Mouse (Mus musculus) left cerebral cortex, postnatal 10 days (tissue): ENCODE results near the gene Trp53. TPM values are rescaled to one million over a fixed set of nuclear protein-coding genes. Genes with fewer than 3 reads are reported as not detected.
"Not testable (repeated sequence)": the region's sequence is repeated elsewhere in the genome, so short reads cannot be mapped to it uniquely, and the experiment has no call there.

Source experiments
- DNase-seq, 2 experiments: peaks; one replicate each; pipeline ENCODE4 v3.0.0; 2021 to 2022; ENCODE audit warnings: low spot score in 2 of 2, mixed read lengths in 1 of 2; ENCODE audit errors: extremely low spot score in 1 of 2
- intact Hi-C: fragments of 180-260 bp; cut with DNase I; formaldehyde crosslinking; loops from one replicate; pipeline ENCODE4 v1.15.1; 2025
- total RNA-seq, 2 experiments: library from RNA; stranded (reverse); gene quantifications; 2 replicates each; pipeline ENCODE4 v1.2.3; 2021

Gene Trp53
- total RNA-seq = 10 to 100 TPM; 20.5 to 26.1 TPM

DNA sequence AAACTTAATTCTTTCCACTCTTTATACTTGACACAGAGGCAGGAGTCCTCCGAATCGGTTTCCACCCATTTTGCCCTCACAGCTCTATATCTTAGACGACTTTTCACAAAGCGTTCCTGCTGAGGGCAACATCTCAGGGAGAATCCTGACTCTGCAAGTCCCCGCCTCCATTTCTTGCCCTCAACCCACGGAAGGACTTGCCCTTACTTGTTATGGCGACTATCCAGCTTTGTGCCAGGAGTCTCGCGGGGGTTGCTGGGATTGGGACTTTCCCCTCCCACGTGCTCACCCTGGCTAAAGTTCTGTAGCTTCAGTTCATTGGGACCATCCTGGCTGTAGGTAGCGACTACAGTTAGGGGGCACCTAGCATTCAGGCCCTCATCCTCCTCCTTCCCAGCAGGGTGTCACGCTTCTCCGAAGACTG is at the start of gene Trp53, which contains the start of gene Wrap53:
Gene Trp53 (plus strand): TSS at position 269 of the 424 bp plus-strand sequence.
Gene Wrap53 (minus strand): TSS at position 165 of the 424 bp plus-strand sequence.
- intact Hi-C loops = no loop called here
- DNase-seq = peak; percentile 89 to 93

GRCm38 (mm10) chr11:69530755-69531154 is 49.4 kb upstream of the Trp53 start:
- peak in 1 of 2 experiments; percentile 16 for DNase-seq
- intact Hi-C loops = not testable (repeated sequence)

- intact Hi-C loops = no loop called here
- DNase-seq = peak in 1 of 2 experiments; percentile 9
Measured at GRCm38 (mm10) chr11:69532480-69533150, 47.5 kb upstream of the Trp53 start.

DNA sequence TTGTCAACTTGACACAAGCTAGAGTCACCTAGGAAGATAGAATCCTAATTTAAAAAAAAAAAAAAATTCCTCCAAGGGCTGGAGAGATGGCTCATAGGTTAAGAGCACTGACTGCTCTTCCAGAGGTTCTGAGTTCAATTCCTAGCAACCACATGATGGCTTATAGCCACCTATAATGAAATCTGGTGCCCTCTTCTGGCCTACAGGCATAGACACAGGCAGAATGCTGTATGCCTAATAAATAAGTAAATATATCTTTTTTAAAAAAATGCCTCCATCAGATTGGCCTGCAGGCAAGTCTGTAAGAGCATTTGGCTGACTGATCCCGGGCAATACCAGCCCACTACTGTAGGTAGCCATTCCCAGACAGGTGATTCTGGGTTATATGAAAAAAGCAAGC is 45.2 kb upstream of the Trp53 start:
- intact Hi-C loops = no loop called here
- peak in 1 of 2 experiments; percentile 5 for DNase-seq

GRCm38 (mm10) chr11:69540700-69541099 is 39.5 kb upstream of the Trp53 start:
- intact Hi-C loops = loop anchor here (5.0 kb wide), 1 partner anchor 37 kb away; no protein-coding TSS in a partner anchor
- DNase-seq = no peak

GRCm38 (mm10) chr11:69541741-69542140 is 38.4 kb upstream of the Trp53 start:
- intact Hi-C loops = loop anchor here (5.0 kb wide), 1 partner anchor 36 kb away; no protein-coding TSS in a partner anchor
- not testable (repeated sequence) for DNase-seq

GRCm38 (mm10) chr11:69543598-69543997 is 36.6 kb upstream of the Trp53 start:
- DNase-seq = no peak
- intact Hi-C loops = loop anchor here (5.0 kb wide), 1 partner anchor 34 kb away; no protein-coding TSS in a partner anchor

DNA sequence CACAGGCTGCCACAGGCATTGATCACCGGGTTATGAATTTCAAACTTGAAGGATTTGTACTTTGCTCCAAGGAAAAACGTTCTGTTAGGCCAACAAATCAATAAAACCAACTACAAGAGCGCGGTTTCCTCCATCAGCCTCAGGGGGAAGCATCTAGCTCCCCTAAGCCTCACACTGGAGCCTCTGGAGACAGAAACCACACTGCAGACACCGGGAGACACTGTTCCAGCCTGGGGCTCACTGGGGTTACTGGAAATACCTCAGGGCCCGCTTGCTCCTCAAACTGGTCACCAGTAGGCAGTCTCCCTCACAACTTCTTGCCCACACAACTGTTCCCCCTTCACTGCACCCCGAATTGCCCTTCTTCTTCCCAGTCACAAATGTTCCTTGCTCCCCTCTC is 34.2 kb upstream of the Trp53 start:
- DNase-seq = no peak
- intact Hi-C loops = no loop called here

GRCm38 (mm10) chr11:69546423-69547053 is 33.6 kb upstream of the Trp53 start:
- DNase-seq = peak; percentile 75 to 91
- intact Hi-C loops = no loop called here

DNA sequence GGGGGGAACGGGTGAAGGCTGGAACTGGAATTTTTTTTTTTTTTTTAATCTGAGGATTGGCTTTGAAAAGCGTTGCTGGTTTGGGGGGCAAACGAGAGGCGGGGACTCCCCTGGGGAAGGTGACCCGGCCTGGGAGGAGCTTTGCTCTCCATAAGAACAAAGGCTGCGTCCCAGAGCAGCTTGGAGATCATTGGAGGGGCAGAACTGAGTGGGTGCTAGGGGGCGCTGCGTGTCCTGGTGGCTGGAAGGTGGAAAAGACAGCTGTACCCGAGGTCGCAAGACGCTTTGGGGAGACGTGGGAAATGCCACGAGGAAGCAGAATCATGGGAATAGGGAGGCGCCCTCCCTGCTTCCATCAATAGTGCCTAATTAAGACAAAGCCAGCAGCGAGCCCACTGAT is 33.1 kb upstream of the Trp53 start:
- intact Hi-C loops = no loop called here

GRCm38 (mm10) chr11:69549060-69549656 is 31.0 kb upstream of the Trp53 start, which contains the start of gene Dnah2:
TSS of gene Dnah2 (minus strand) at chr11:69549110.
- intact Hi-C loops = no loop called here
- no peak for DNase-seq

More for the DNA sequence above, 33.1 kb upstream of the Trp53 start:
- peak in 1 of 2 experiments; percentile 78 for DNase-seq

- intact Hi-C loops = no loop called here
- DNase-seq = no peak
Measured at GRCm38 (mm10) chr11:69551310-69551709, 28.8 kb upstream of the Trp53 start.

DNA sequence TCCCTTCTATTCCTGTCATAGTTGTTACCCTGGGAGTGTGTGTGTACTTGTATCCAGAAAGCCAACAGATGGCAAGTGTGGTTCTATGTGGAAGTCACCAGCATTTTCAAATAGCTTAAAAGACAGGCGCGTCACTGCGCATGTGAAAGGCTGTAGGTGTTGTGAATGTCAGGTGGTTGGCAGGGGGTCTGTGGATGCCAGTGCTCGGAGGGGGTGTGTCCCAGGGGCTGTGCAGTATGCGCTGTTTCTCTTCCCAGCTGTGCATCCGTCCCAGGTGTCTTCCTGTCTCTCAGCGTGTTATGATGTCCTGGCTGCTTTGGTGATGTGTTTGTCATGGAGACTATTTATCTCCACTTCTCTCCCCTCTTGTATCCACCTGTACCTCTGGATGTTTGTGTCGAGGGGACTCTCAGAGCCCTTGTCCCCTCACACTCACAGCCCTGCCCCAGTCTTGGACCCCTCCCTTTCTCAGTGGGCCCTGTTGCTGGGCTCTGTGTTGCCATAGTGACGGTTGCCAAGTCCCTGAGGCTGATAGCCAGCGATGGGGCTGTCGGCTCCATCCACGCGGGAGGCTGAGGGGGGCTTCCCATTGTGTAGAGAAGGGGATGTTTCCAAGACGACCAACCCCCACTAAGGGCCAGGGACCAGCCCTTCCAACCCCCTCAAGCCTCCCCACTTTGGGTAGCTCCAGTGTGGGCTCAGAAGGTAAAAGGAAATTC is 27.4 kb upstream of the Trp53 start:
- intact Hi-C loops = no loop called here
- DNase-seq = peak; percentile 76 to 80

DNA sequence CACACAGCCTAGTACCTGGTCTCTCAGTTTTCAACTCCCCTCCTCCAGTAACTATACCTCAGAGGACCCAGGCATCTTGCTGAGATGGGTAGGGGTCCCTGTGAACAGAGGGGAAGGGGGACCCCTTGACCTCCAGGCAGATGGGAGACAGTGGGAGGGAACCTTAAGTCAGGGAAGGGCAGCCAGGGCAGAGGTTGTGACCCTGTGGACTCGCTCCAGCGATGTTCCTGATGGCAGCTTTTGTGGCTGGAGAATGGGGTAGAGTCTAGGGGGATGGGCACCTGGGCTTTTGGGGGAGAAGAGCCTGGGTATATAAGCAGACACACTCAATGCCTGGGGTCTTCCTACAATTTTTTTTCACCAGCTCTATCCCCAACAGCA is 26.8 kb upstream of the Trp53 start:
- DNase-seq = no peak
- intact Hi-C loops = no loop called here

DNA sequence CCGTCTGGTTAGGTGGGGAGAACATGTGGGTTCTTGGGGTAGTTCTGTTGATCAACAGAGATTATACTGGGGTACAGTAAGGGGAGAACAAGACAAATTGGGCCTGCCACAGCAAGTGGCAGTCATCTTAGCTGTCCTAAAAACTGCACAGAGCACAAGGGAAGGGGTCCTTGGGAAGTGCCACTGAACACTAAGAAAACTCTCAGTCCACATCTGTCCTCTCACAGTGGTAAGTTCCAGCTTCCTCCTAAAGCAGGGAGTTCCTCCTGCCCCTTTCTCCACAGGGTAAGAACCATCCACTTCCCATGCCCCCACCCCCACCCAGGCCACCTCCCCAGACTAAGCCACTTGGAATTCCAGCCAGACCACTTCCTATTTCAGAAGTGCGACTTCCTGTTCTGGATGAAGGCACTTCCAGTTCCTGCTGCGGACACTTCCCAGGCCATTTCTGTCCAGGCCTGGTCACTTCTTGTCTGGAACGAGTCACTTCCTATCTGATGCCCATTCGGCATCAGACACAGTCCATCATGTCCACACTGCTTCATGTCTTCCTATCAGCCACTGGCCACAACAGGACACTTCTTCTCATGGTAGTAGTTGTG is 25.5 kb upstream of the Trp53 start:
- intact Hi-C loops = no loop called here
- DNase-seq = no peak

DNA sequence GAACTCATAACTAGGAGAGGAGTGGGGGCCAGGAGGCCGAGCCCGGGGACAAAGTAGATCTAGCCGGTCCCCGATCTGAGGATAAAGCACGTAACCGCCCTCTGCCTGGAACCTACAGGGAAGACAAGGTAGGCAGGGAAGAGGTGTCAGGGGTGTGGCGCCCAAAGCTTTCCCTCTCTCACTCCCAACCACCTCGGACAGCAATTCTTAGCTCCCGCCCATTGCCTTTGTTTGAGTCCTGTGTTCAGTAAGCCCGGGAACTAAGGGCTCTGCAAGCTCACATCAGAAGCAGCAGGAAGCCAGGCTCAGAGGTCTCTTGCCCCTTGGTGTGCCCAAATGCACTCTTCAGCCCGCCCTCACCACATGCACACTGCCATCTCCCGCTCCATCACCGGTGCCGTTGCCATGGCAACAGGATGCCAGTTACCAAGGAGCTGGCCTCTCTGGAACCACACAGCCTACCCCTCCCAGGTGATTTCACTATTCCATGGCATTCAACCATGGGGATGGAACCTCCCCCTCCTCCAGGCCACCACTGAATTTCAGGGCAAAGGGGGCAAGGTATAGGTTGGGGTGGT is 22.7 kb upstream of the Trp53 start:
- intact Hi-C loops = no loop called here
- DNase-seq = peak in 1 of 2 experiments; percentile 76

DNA sequence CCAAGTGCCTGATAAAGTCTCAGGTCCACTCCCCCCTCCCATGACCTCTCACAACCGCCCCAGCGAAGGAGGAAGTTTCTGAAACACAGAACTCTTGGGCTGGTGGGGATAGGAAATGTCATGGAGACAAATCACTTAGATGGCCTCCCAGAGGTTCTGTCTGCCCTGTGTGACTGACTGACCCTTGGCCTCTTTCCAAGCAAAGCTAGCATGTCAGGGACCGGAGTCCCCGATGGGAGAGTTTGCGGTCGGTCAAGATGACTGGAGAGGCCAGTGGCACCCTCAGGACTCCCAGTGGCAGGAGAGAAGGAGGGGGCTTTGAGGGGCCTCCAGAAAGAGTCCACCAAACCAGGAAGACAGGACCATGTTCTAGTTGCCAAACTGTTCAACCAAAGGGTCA is 21.4 kb upstream of the Trp53 start:
- no peak for DNase-seq

DNA sequence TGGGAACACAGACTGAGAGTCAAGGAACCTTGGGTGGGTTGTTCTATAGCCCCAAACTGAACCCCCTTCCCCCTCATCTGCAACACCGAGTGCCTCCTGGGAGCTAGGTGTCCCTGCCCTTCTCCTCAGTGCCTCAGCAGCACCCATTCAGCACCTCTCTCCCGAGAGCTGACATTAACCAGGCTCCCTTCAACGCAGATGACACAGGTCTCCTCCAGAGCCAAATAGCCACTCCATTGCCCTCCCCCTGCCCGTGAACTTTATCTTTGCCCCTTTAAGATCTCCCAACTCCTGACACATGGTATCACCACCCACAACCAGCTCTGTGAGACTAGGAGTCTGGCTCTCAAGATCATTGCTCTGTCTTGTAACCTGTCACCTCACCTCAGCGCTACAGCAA is 21.0 kb upstream of the Trp53 start:
- intact Hi-C loops = no loop called here
- no peak for DNase-seq

More for the DNA sequence above, 21.4 kb upstream of the Trp53 start:
- intact Hi-C loops = no loop called here
